Mouse (Mus musculus): ENCODE data around the gene Ctnnd2. TPM values are rescaled to one million over a fixed set of nuclear protein-coding genes. Genes with fewer than 3 reads are reported as not detected.

Ctnnd2 gene
- polyA plus RNA-seq, 1 experiment: 0.08 TPM

GRCm38 (mm10) chr15:30762211-30762610 lies 589.8 kb downstream of the Ctnnd2 start:
- no peaks in the 10 kb centered on the region for H3K4me1 ChIP-seq
- H3K27me3 ChIP-seq (replicated peaks): no peaks in the 10 kb centered on the region
- H3K4me3 ChIP-seq (replicated peaks): no peak overlapping the region
- no peak for TF ChIP-seq GATA1 (IDR thresholded peaks at IDR 0.05; ENCODE audit: borderline replicate concordance, low read length)
- no peak for TF ChIP-seq FLI1 (IDR thresholded peaks at IDR 0.05; ENCODE audit: low read length)
- no peaks in the 10 kb centered on the region for H3K36me3 ChIP-seq (replicated peaks; ENCODE audit: low read length)
- H3K9me3 ChIP-seq: peaks cover 14% of the 10 kb centered on the region

- H3K27me3 ChIP-seq (replicated peaks): no peaks in the 10 kb centered on the region
- TF ChIP-seq FLI1 (IDR thresholded peaks at IDR 0.05; ENCODE audit: low read length): no peak
- no peak for TF ChIP-seq GATA1 (IDR thresholded peaks at IDR 0.05; ENCODE audit: borderline replicate concordance, low read length)
- no peak overlapping the region for H3K4me3 ChIP-seq (replicated peaks)
- H3K4me1 ChIP-seq: no peaks in the 10 kb centered on the region
- H3K36me3 ChIP-seq (replicated peaks; ENCODE audit: low read length): no peaks in the 10 kb centered on the region
- H3K9me3 ChIP-seq: peaks cover 10% of the 10 kb centered on the region
Measured at GRCm38 (mm10) chr15:30762695-30763285, 590.4 kb downstream of the Ctnnd2 start.

- TF ChIP-seq FLI1 (IDR thresholded peaks at IDR 0.05; ENCODE audit: low read length) (no peak), GATA1 (IDR thresholded peaks at IDR 0.05; ENCODE audit: borderline replicate concordance, low read length) (no peak)
- Histone ChIP-seq H3K4me3 (replicated peaks) (no peak overlapping the region), H3K9me3 (peaks cover 17% of the 10 kb centered on the region; the same call in 1 of the 2 replicates), H3K36me3 (replicated peaks; ENCODE audit: low read length) (no peaks in the 10 kb centered on the region), H3K27me3 (replicated peaks) (no peaks in the 10 kb centered on the region), H3K4me1 (no peaks in the 10 kb centered on the region)
Measured at GRCm38 (mm10) chr15:30776931-30777330, 604.5 kb downstream of the Ctnnd2 start.

- H3K27me3 ChIP-seq (replicated peaks): no peaks in the 10 kb centered on the region
- peaks cover 18% of the 10 kb centered on the region; the same call in 1 of the 2 replicates for H3K9me3 ChIP-seq
- TF ChIP-seq FLI1 (IDR thresholded peaks at IDR 0.05; ENCODE audit: low read length) (no peak), GATA1 (IDR thresholded peaks at IDR 0.05; ENCODE audit: borderline replicate concordance, low read length) (no peak)
Measured at GRCm38 (mm10) chr15:30777801-30778200, 605.4 kb downstream of the Ctnnd2 start.

GRCm38 (mm10) chr15:30779903-30780302 lies 607.5 kb downstream of the Ctnnd2 start:
- H3K4me1 ChIP-seq: no peaks in the 10 kb centered on the region
- TF ChIP-seq FLI1 (IDR thresholded peaks at IDR 0.05; ENCODE audit: low read length): no peak
- TF ChIP-seq GATA1 (IDR thresholded peaks at IDR 0.05; ENCODE audit: borderline replicate concordance, low read length): no peak

More at GRCm38 (mm10) chr15:30777801-30778200, 605.4 kb downstream of the Ctnnd2 start:
- H3K4me3 ChIP-seq (replicated peaks): no peak overlapping the region
- H3K4me1 ChIP-seq: no peaks in the 10 kb centered on the region
- H3K36me3 ChIP-seq (replicated peaks; ENCODE audit: low read length): no peaks in the 10 kb centered on the region

GRCm38 (mm10) chr15:30780977-30781376 lies 608.6 kb downstream of the Ctnnd2 start:
- H3K4me3 ChIP-seq (replicated peaks): no peak overlapping the region
- H3K27me3 ChIP-seq (replicated peaks): no peaks in the 10 kb centered on the region
- no peaks in the 10 kb centered on the region for H3K36me3 ChIP-seq (replicated peaks; ENCODE audit: low read length)
- no peaks in the 10 kb centered on the region for H3K4me1 ChIP-seq
- H3K9me3 ChIP-seq: peaks cover 18% of the 10 kb centered on the region
- TF ChIP-seq FLI1 (IDR thresholded peaks at IDR 0.05; ENCODE audit: low read length) (no peak), GATA1 (IDR thresholded peaks at IDR 0.05; ENCODE audit: borderline replicate concordance, low read length) (no peak)

More at GRCm38 (mm10) chr15:30779903-30780302, 607.5 kb downstream of the Ctnnd2 start:
- no peaks in the 10 kb centered on the region for H3K27me3 ChIP-seq (replicated peaks)
- peaks cover 15% of the 10 kb centered on the region; the same call in 1 of the 2 replicates for H3K9me3 ChIP-seq
- H3K4me3 ChIP-seq (replicated peaks): no peak overlapping the region
- no peaks in the 10 kb centered on the region for H3K36me3 ChIP-seq (replicated peaks; ENCODE audit: low read length)

- H3K27me3 ChIP-seq (replicated peaks): no peaks in the 10 kb centered on the region
- H3K4me3 ChIP-seq (replicated peaks): peak overlapping the region; percentile 65
- no peak for TF ChIP-seq GATA1 (IDR thresholded peaks at IDR 0.05; ENCODE audit: borderline replicate concordance, low read length)
- TF ChIP-seq FLI1 (IDR thresholded peaks at IDR 0.05; ENCODE audit: low read length): no peak
- H3K36me3 ChIP-seq (replicated peaks; ENCODE audit: low read length): no peaks in the 10 kb centered on the region
- peaks cover 8% of the 10 kb centered on the region; the same call in 1 of the 2 replicates for H3K9me3 ChIP-seq
- H3K4me1 ChIP-seq: no peaks in the 10 kb centered on the region
Measured at GRCm38 (mm10) chr15:30785706-30786320, 613.4 kb downstream of the Ctnnd2 start.

- peaks cover 10% of the 10 kb centered on the region for H3K9me3 ChIP-seq
- no peaks in the 10 kb centered on the region for H3K4me1 ChIP-seq
- no peak overlapping the region for H3K4me3 ChIP-seq (replicated peaks)
- TF ChIP-seq GATA1 (IDR thresholded peaks at IDR 0.05; ENCODE audit: borderline replicate concordance, low read length) (no peak), FLI1 (IDR thresholded peaks at IDR 0.05; ENCODE audit: low read length) (no peak)
- no peaks in the 10 kb centered on the region for H3K36me3 ChIP-seq (replicated peaks; ENCODE audit: low read length)
- H3K27me3 ChIP-seq (replicated peaks): no peaks in the 10 kb centered on the region
Measured at GRCm38 (mm10) chr15:30793260-30793659, 620.9 kb downstream of the Ctnnd2 start.

GRCm38 (mm10) chr15:30795723-30796122 lies 623.3 kb downstream of the Ctnnd2 start:
- Histone ChIP-seq H3K9me3 (peaks cover 10% of the 10 kb centered on the region), H3K36me3 (replicated peaks; ENCODE audit: low read length) (no peaks in the 10 kb centered on the region), H3K4me1 (no peaks in the 10 kb centered on the region), H3K27me3 (replicated peaks) (no peaks in the 10 kb centered on the region), H3K4me3 (replicated peaks) (no peak overlapping the region)
- no peak for TF ChIP-seq GATA1 (IDR thresholded peaks at IDR 0.05; ENCODE audit: borderline replicate concordance, low read length)
- TF ChIP-seq FLI1 (IDR thresholded peaks at IDR 0.05; ENCODE audit: low read length): no peak
